Mouse (Mus musculus): ENCODE data around the gene Vti1a.

Vti1a gene

GRCm38 (mm10) chr19:55316109-55316714 lies at the start of gene Vti1a:
Gene Vti1a, plus strand, starts transcription at chr19:55316295.
- in situ Hi-C loops (cut with MboI, MseI) = loop anchor here (25.0 kb wide), 1 partner anchor 1929 kb away; the partner anchor contains the start of gene Smndc1

DNA sequence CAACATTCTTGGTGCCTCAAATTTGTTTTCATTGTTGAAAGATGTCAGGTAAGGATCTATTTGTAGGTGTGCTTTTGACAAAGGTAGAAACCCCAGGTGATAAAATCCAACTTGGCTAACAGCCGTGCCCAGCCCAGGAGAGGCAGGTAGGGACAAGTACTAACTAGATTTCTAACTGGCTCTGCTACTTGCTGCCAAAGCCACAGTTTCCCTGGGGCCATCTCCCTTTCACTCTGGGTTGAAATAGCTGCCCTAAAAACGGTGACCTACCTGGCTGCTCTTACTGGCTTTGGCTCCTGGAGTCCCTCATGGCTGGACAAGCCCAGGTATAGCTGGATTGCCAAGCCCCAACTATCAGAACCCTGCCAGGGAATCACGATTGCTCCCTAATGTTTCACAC lies 49.3 kb upstream of the Vti1a start:
- in situ Hi-C loops (cut with MboI, MseI) = no loop called here

GRCm38 (mm10) chr19:55268150-55268549 lies 47.9 kb upstream of the Vti1a start:
- in situ Hi-C loops (cut with MboI, MseI) = no loop called here

GRCm38 (mm10) chr19:55269051-55269450 lies 47.0 kb upstream of the Vti1a start:
- in situ Hi-C loops (cut with MboI, MseI) = no loop called here

GRCm38 (mm10) chr19:55271448-55271847 lies 44.6 kb upstream of the Vti1a start:
- in situ Hi-C loops (cut with MboI, MseI) = loop anchor here (10.0 kb wide), 1 partner anchor 1663 kb away; no protein-coding TSS in a partner anchor

GRCm38 (mm10) chr19:55273340-55273739 lies 42.8 kb upstream of the Vti1a start:
- in situ Hi-C loops (cut with MboI, MseI) = loop anchor here (10.0 kb wide), 1 partner anchor 1661 kb away; no protein-coding TSS in a partner anchor

- in situ Hi-C loops (cut with MboI, MseI) = loop anchor here (10.0 kb wide), 1 partner anchor 1659 kb away; no protein-coding TSS in a partner anchor
Measured at GRCm38 (mm10) chr19:55276100-55276499, 40.0 kb upstream of the Vti1a start.

DNA sequence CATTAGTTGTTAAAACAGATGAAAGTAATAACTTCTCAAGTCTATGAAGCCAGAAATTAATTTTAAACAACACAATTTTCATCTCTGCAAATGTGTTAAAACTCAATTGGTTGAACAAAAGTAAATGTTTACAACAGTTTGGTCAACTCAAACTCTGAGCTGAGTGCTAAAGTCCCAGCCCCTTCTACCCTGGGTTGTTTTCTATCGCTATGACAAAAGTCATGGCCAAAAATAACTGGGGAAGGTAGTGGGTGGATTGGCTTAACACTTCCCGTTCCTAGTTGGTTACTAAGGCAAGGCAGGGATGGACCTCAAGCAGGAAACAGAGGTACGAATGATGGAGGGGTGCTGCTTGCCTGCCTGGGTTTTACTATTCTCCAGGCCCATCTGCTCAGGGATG lies 39.3 kb upstream of the Vti1a start:
- in situ Hi-C loops (cut with MboI, MseI) = loop anchor here (10.0 kb wide), 1 partner anchor 1658 kb away; no protein-coding TSS in a partner anchor

DNA sequence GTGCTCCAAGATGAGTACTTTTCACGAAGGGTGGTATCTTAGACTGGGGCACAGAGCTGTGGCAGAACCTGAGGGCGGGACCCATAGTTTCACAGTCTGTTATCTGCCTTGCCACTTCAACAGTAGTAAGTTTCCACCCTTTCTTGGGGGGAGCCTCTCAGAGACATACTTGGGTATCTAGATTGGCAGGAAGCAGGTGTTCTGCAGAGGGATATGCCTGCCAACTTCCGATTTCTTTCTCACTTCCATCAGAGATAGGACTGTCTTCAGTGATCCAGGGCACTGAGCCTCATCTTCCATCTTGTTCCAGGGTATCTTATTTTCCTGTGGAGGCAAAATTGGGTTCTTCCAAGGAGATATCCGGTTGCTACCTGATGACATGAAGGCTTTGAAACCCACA lies 32.0 kb upstream of the Vti1a start:
- in situ Hi-C loops (cut with MboI, MseI) = no loop called here

DNA sequence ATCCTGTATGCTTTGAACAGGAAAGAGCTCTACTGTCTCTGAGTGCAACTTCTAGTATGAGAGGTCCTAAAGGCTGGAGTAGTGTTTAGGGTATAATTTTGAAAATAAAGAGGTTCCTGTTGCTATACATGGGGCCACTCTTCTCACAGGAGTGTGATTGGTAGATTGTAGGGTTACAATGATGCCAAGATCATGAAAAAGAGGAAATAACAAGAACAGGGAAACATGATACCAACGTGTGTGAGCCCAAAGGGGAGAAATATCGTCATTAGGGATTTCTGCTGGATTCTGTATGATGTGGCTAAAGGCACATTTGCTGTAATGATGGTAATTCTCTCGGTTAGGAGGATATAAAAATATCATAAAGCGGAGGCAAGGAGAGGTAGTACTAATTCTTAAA lies 30.1 kb upstream of the Vti1a start:
- in situ Hi-C loops (cut with MboI, MseI) = no loop called here

- in situ Hi-C loops (cut with MboI, MseI) = no loop called here
Measured at GRCm38 (mm10) chr19:55288974-55289373, 27.1 kb upstream of the Vti1a start.

- in situ Hi-C loops (cut with MboI, MseI) = no loop called here
Measured at GRCm38 (mm10) chr19:55290621-55291270, 25.3 kb upstream of the Vti1a start.

- in situ Hi-C loops (cut with MboI, MseI) = no loop called here
Measured at GRCm38 (mm10) chr19:55292210-55292850, 23.8 kb upstream of the Vti1a start.

- in situ Hi-C loops (cut with MboI, MseI) = no loop called here
Measured at GRCm38 (mm10) chr19:55293175-55293574, 22.9 kb upstream of the Vti1a start.

DNA sequence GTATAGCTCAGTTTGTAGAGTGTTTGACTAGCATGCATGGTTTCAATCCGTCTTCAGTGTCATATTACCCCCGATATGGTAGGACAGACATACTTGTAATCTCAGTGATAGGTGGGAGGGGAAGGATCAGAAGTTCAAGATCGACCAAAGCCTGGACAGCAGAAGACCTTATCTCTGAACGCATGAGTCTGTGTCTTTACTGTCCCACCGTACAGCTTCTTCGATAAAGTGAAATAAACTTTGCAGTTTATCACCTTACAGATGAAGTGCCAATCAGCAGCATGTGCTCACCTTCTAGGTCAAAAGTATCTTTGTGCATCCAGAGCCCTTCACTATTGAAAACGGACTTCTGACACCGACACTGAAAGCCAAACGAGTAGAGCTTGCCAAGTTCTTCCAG lies 21.0 kb upstream of the Vti1a start:
- in situ Hi-C loops (cut with MboI, MseI) = no loop called here

- in situ Hi-C loops (cut with MboI, MseI) = no loop called here
Measured at GRCm38 (mm10) chr19:55295556-55295955, 20.5 kb upstream of the Vti1a start.

- in situ Hi-C loops (cut with MboI, MseI) = no loop called here
Measured at GRCm38 (mm10) chr19:55296301-55296700, 19.8 kb upstream of the Vti1a start.

- in situ Hi-C loops (cut with MboI, MseI) = no loop called here
Measured at GRCm38 (mm10) chr19:55297489-55297888, 18.6 kb upstream of the Vti1a start.

- in situ Hi-C loops (cut with MboI, MseI) = no loop called here
Measured at GRCm38 (mm10) chr19:55297961-55298360, 18.1 kb upstream of the Vti1a start.

GRCm38 (mm10) chr19:55299378-55299777 lies 16.7 kb upstream of the Vti1a start:
- in situ Hi-C loops (cut with MboI, MseI) = no loop called here

DNA sequence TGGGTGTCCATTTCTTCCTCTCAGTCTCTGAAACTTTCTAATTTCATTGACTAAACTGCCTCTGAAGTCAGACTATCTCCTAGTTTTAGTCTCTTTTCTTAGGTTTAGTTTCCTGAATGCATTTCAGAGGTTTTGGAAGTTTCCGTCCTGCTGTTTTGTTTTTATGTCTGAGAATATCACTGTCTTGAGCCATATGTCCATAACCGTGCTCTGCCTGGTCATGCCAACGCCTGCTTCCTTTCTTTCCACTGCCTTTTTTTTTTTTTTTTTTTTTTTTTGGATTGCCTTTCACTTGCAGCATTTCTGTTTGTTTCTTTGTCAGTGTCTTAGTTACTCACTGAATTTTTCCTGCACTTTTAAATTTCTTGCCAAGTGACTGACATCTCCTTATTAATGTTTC lies 15.6 kb upstream of the Vti1a start:
- in situ Hi-C loops (cut with MboI, MseI) = loop anchor here (25.0 kb wide), 1 partner anchor 1913 kb away; the partner anchor contains the start of gene Smndc1

DNA sequence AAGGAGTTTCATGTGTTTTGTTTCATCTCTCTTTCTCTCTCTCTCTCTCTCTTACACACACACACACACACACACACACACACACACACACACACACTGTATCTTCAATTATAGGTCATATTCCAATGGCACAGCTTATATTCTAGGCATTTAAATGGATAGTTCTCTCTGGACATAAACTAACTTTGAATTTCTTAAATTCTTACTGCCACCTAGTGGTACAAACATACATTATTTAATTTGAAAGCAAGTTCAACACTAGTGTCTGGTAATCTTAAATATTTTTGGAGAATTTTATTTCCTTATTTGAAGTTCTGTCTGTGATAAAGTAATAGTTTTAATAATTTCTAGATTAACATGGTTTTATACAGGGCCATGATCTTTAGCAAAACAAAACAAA lies 11.1 kb upstream of the Vti1a start:
- in situ Hi-C loops (cut with MboI, MseI) = loop anchor here (25.0 kb wide), 1 partner anchor 1918 kb away; the partner anchor contains the start of gene Smndc1

Measured in T-helper 1 cell (primary cell).